15 mouse cellular contexts compared by ENCODE assay signal in genomic region chr19:20139506-20139905, GRCm38 (mm10).
"Had no signal": no experiment of that assay in that cellular context is flagged by ENCODE, and none has a peak within 500 bp of the region (broad histone marks: within the 10 kb centered on the region; RNA-seq: fewer than 3 reads in every experiment).

No protein-coding gene starts in this region.

- H3K36me3 ChIP-seq: neural tube, embryonic 12.5 days; neural tube, embryonic 13.5 days; stomach, embryonic 15.5 days had no signal

- H3K4me2 ChIP-seq: neural tube, embryonic 12.5 days; neural tube, embryonic 13.5 days; stomach, embryonic 15.5 days had no signal

- H3K27me3 ChIP-seq: neural tube, embryonic 12.5 days; neural tube, embryonic 13.5 days; stomach, embryonic 15.5 days had no signal

- H3K4me3 ChIP-seq: neural tube, embryonic 12.5 days; neural tube, embryonic 13.5 days; stomach, embryonic 15.5 days had no signal

- H3K9me3 ChIP-seq: neural tube, embryonic 12.5 days; stomach, embryonic 15.5 days had no signal

- H3K27ac ChIP-seq: neural tube, embryonic 12.5 days; neural tube, embryonic 13.5 days; stomach, embryonic 15.5 days; stomach, postnatal 0 days had no signal

- H3K4me1 ChIP-seq: neural tube, embryonic 12.5 days; neural tube, embryonic 13.5 days; stomach, embryonic 15.5 days had no signal

- DNase-seq: retina, postnatal 1 day; right cerebral cortex, adult 18-20 months; right cerebral cortex, postnatal 14 days; right cerebral cortex, postnatal 25 days; right cerebral cortex, postnatal 4 days; spleen, adult 18-20 months; thymus, adult 18-20 months; thymus, postnatal 14 days; thymus, postnatal 25 days; thymus, postnatal 36 days; thymus, postnatal 4 days had no signal

- H3K9ac ChIP-seq: neural tube, embryonic 12.5 days; neural tube, embryonic 13.5 days; stomach, embryonic 15.5 days had no signal
